Mouse (Mus musculus) thymus, adult 2 months (tissue): ENCODE results near the gene Txndc17. TPM values are rescaled to one million over a fixed set of nuclear protein-coding genes. Genes with fewer than 3 reads are reported as not detected.

Experiments
- DNase-seq: peaks from one replicate; pipeline ENCODE4 v3.0.0; 2021
- H3K27ac ChIP-seq: fragments of 200-500 bp; 2 replicates; pipeline ENCODE4 v1.5.1; 2012; ENCODE audit warnings: low read length, control low read depth; ENCODE audit not compliant: control insufficient read depth, insufficient read depth
- H3K27me3 ChIP-seq: fragments of 200-500 bp; 2 replicates; pipeline ENCODE4 v1.6.1; 2012; ENCODE audit warnings: mild to moderate bottlenecking, low read length, moderate library complexity, mixed read lengths; ENCODE audit not compliant: control insufficient read depth, insufficient read depth
- H3K36me3 ChIP-seq: fragments of 200-500 bp; 2 replicates; pipeline ENCODE4 v1.6.1; 2012; ENCODE audit warnings: mild to moderate bottlenecking, low read length, moderate library complexity; ENCODE audit not compliant: control insufficient read depth, insufficient read depth
- H3K4me1 ChIP-seq: fragments of 200-500 bp; replicated peaks from 2 replicates; pipeline ENCODE4 v1.6.1; 2012; ENCODE audit warnings: low read length; ENCODE audit not compliant: control insufficient read depth, insufficient read depth
- H3K4me3 ChIP-seq: fragments of 200-500 bp; 2 replicates; pipeline ENCODE4 v1.5.1; 2012; ENCODE audit warnings: mild to moderate bottlenecking, low read length, control low read depth, moderate library complexity; ENCODE audit not compliant: control insufficient read depth, insufficient read depth
- CTCF ChIP-seq: fragments of 200-500 bp; IDR thresholded peaks from 2 replicates; pipeline ENCODE4 v1.5.1; 2012; ENCODE audit warnings: mild to moderate bottlenecking, control low read depth, low read length, moderate library complexity, borderline replicate concordance; ENCODE audit not compliant: control insufficient read depth, poor library complexity, insufficient read depth; ENCODE audit errors: extremely low read depth
- POLR2A ChIP-seq: fragments of 200-500 bp; IDR thresholded peaks from 2 replicates; pipeline ENCODE4 v1.6.1; 2012; ENCODE audit warnings: mild to moderate bottlenecking, low read length, control low read depth, moderate library complexity; ENCODE audit not compliant: control insufficient read depth, poor library complexity, insufficient read depth; ENCODE audit errors: extremely low read depth
- WGBS: fragments of 180-500 bp; shearing (Covaris S2); methylation state at CpG from one replicate; pipeline ENCODE4 v1.1.7; 2018; 5-methylcytosine and 5-hydroxymethylcytosine counted together
- polyA plus RNA-seq: library from polyadenylated mRNA; depleted of rRNA; stranded (reverse); fragments of >200 nt; gene quantifications from 2 replicates; pipeline ENCODE4 v1.2.3, GENCODE M21; 2012

The Txndc17 gene
- polyA plus RNA-seq, 1 experiment = 44.9 TPM

GRCm38 (mm10) chr11:72203440-72203839 is 3.9 kb upstream of the Txndc17 start:
- TF ChIP-seq CTCF (no peak), POLR2A (no peak)
- Histone ChIP-seq H3K4me1 (peaks cover 16% of the 10 kb centered on the region), H3K4me3 (no peak overlapping the region), H3K27me3 (no peaks in the 10 kb centered on the region), H3K27ac (no peak overlapping the region), H3K36me3 (peaks cover 7% of the 10 kb centered on the region; the same call in 1 of the 2 replicates)
- no peak for DNase-seq
- WGBS = 100% methylated on average over 1 of the region's 1 CpGs

GRCm38 (mm10) chr11:72205256-72205655 is 2.1 kb upstream of the Txndc17 start:
- Histone ChIP-seq H3K4me1 (peaks cover 16% of the 10 kb centered on the region), H3K36me3 (0 out of 2 replicates have a peak, but pooled peaks cover 5% of the 10 kb centered on the region), H3K27ac (no peak overlapping the region), H3K27me3 (no peaks in the 10 kb centered on the region), H3K4me3 (no peak overlapping the region)
- TF ChIP-seq POLR2A = no peak
- no peak for TF ChIP-seq CTCF
- 85% methylated on average over 6 of the region's 6 CpGs for WGBS
- no peak for DNase-seq

- peak; percentile 24 for DNase-seq
- WGBS = 2% methylated on average over 43 of the region's 43 CpGs
- Histone ChIP-seq H3K4me3 (peak within 1 kb of the TSS; percentile 95), H3K36me3 (peaks cover under 1% of the 10 kb centered on the region; the same call in 1 of the 2 replicates), H3K27me3 (no peaks in the 10 kb centered on the region), H3K27ac (no peak within 1 kb of the TSS), H3K4me1 (peaks cover 16% of the 10 kb centered on the region)
- TF ChIP-seq POLR2A (no peak), CTCF (0 out of 2 replicates have a peak, but pooled peaks have one; percentile 14)
Observed at GRCm38 (mm10) chr11:72206341-72207203, 775 bp upstream of the Txndc17 start, which contains the start of gene Gm43951. TSS of gene Gm43951 (minus strand) at chr11:72206840.

- H3K4me3 ChIP-seq = peak overlapping the region; percentile 95
- WGBS = 19% methylated on average over 17 of the region's 17 CpGs
- no peak overlapping the region for H3K27ac ChIP-seq
- peaks cover 4% of the 10 kb centered on the region; the same call in 1 of the 2 replicates for H3K36me3 ChIP-seq
- H3K27me3 ChIP-seq = no peaks in the 10 kb centered on the region
- no peak for TF ChIP-seq CTCF
- TF ChIP-seq POLR2A = no peak
- DNase-seq = no peak
- H3K4me1 ChIP-seq = peaks cover 16% of the 10 kb centered on the region
Observed at GRCm38 (mm10) chr11:72207834-72208377, 559 bp downstream of the Txndc17 start.

- H3K4me1 ChIP-seq = peaks cover 6% of the 10 kb centered on the region
- H3K36me3 ChIP-seq = peaks cover 4% of the 10 kb centered on the region; the same call in 1 of the 2 replicates
- WGBS = 1% methylated on average over 51 of the region's 51 CpGs
- H3K27ac ChIP-seq = peak overlapping the region; percentile 17; the same call in 1 of the 2 replicates
- peak overlapping the region; percentile 91 for H3K4me3 ChIP-seq
- DNase-seq = peak; percentile 88
- no peak for TF ChIP-seq CTCF
- TF ChIP-seq POLR2A = peak; percentile 57; the same call in 1 of the 2 replicates
- no peaks in the 10 kb centered on the region; the same call in 1 of the 2 replicates for H3K27me3 ChIP-seq
Observed at GRCm38 (mm10) chr11:72214591-72215409, 7.5 kb downstream of the Txndc17 start.
